26 mouse cellular contexts compared by ENCODE assay signal in the genomic region with DNA sequence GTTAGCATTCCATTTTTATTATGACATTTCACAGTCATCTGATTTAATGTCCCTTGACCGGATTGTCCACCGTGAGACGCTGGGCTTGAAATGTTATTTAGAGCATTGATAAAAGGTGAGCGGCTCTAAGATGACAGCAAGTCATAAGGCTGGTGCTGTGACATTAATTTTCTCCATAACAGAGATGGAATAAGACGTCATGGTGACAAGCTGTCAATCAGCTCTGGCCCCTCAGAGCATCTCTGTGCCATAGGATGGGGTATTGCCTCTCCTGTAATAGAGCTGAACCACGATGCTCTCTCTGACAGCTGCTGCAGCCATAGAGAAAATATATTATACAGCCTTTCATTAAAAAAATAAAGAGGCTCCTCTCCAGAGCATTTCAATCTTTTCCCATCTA.
DNase-seq lines count a peak whose midpoint lies in the region; ATAC-seq and TF ChIP-seq lines count a peak whose summit lies in the region.
"Had no signal": no experiment of that assay in that cellular context is flagged by ENCODE, and none has a peak within 500 bp of the region (broad histone marks: within the 10 kb centered on the region; RNA-seq: fewer than 3 reads in every experiment).

No protein-coding gene starts in this region.

- 67% methylated on average over 6 of the region's 6 CpGs for WGBS in midbrain, embryonic 11.5 days
- 67% methylated on average over 6 of the region's 6 CpGs for WGBS in midbrain, embryonic 10.5 days
- WGBS in hindbrain, embryonic 12.5 days: 52% methylated on average over 6 of the region's 6 CpGs
- WGBS in hindbrain, postnatal 0 days: 53% methylated on average over 6 of the region's 6 CpGs
- 37% methylated on average over 6 of the region's 6 CpGs for WGBS in midbrain, postnatal 0 days
- WGBS in liver, embryonic 12.5 days (ENCODE audit: insufficient replicate concordance): 76% methylated on average over 6 of the region's 6 CpGs

- peaks cover 3% of the 10 kb centered on the region; the same call in 1 of the 2 replicates for H3K4me1 ChIP-seq in midbrain, embryonic 11.5 days (ENCODE audit: control insufficient read depth, insufficient read depth, low read length)
- H3K4me1 ChIP-seq in midbrain, embryonic 10.5 days: peaks cover 15% of the 10 kb centered on the region
- 0 out of 2 replicates have a peak, but pooled peaks cover 3% of the 10 kb centered on the region for H3K4me1 ChIP-seq in hindbrain, embryonic 12.5 days
- no peaks in the 10 kb centered on the region for H3K4me1 ChIP-seq in hindbrain, postnatal 0 days (ENCODE audit: insufficient read depth, low read length)
- H3K4me1 ChIP-seq in midbrain, postnatal 0 days (ENCODE audit: insufficient read depth, low read length): no peaks in the 10 kb centered on the region
- H3K4me1 ChIP-seq in liver, embryonic 12.5 days: no peaks in the 10 kb centered on the region
- H3K4me1 ChIP-seq: embryonic facial prominence, embryonic 15.5 days had no signal

- peak; percentile 65 for ATAC-seq in midbrain, embryonic 11.5 days (ENCODE audit: low FRiP score)
- ATAC-seq in hindbrain, embryonic 12.5 days (ENCODE audit: low FRiP score): peak; percentile 81
- ATAC-seq in hindbrain, postnatal 0 days: peak; percentile 39; the same call in 1 of the 2 replicates
- ATAC-seq in midbrain, postnatal 0 days (ENCODE audit: low FRiP score): no peak
- ATAC-seq in liver, embryonic 12.5 days: no peak
- ATAC-seq: Patski had no signal

- no peak overlapping the region for H3K9ac ChIP-seq in midbrain, embryonic 11.5 days (ENCODE audit: low read length)
- H3K9ac ChIP-seq in hindbrain, embryonic 12.5 days: no peak overlapping the region
- H3K9ac ChIP-seq in hindbrain, postnatal 0 days (replicated peaks; ENCODE audit: low read length): no peak overlapping the region
- no peak overlapping the region for H3K9ac ChIP-seq in midbrain, postnatal 0 days (replicated peaks; ENCODE audit: low read length, poor library complexity, severe bottlenecking)
- no peak overlapping the region for H3K9ac ChIP-seq in liver, embryonic 12.5 days
- H3K9ac ChIP-seq: embryonic facial prominence, embryonic 15.5 days; liver, embryonic 14.5 days; lung, embryonic 14.5 days had no signal

- H3K36me3 ChIP-seq in midbrain, embryonic 11.5 days (ENCODE audit: control insufficient read depth, insufficient read depth, low read length): no peaks in the 10 kb centered on the region
- H3K36me3 ChIP-seq in midbrain, embryonic 10.5 days: no peaks in the 10 kb centered on the region
- H3K36me3 ChIP-seq in hindbrain, embryonic 12.5 days: no peaks in the 10 kb centered on the region
- no peaks in the 10 kb centered on the region for H3K36me3 ChIP-seq in hindbrain, postnatal 0 days (ENCODE audit: insufficient read depth, low read length)
- no peaks in the 10 kb centered on the region for H3K36me3 ChIP-seq in midbrain, postnatal 0 days (ENCODE audit: insufficient read depth, low read length)
- H3K36me3 ChIP-seq in liver, embryonic 12.5 days: no peaks in the 10 kb centered on the region
- H3K36me3 ChIP-seq: embryonic facial prominence, embryonic 15.5 days; G1E had no signal

- no peak overlapping the region for H3K4me2 ChIP-seq in midbrain, embryonic 11.5 days
- H3K4me2 ChIP-seq in hindbrain, embryonic 12.5 days (replicated peaks): no peak overlapping the region
- no peak overlapping the region for H3K4me2 ChIP-seq in hindbrain, postnatal 0 days (ENCODE audit: low read depth, low read length)
- H3K4me2 ChIP-seq in midbrain, postnatal 0 days (ENCODE audit: low read depth, low read length, poor library complexity, severe bottlenecking): 0 out of 2 replicates have a peak overlapping the region, but pooled peaks have one; percentile 4
- H3K4me2 ChIP-seq in liver, embryonic 12.5 days: no peak overlapping the region
- H3K4me2 ChIP-seq: embryonic facial prominence, embryonic 15.5 days; heart, embryonic 11.5 days; lung, embryonic 14.5 days had no signal

- no peak overlapping the region for H3K27ac ChIP-seq in midbrain, embryonic 11.5 days (ENCODE audit: low read depth, low read length)
- H3K27ac ChIP-seq in midbrain, embryonic 10.5 days (replicated peaks): no peak overlapping the region; the same call in 1 of the 2 replicates
- H3K27ac ChIP-seq in hindbrain, embryonic 12.5 days: peak overlapping the region; percentile 14; the same call in 1 of the 2 replicates
- H3K27ac ChIP-seq in hindbrain, postnatal 0 days: no peak overlapping the region
- H3K27ac ChIP-seq in midbrain, postnatal 0 days (ENCODE audit: low read depth, low read length): no peak overlapping the region
- H3K27ac ChIP-seq in liver, embryonic 12.5 days: no peak overlapping the region
- H3K27ac ChIP-seq: embryonic facial prominence, embryonic 15.5 days; left cerebral cortex, adult 2 months; liver, embryonic 14.5 days had no signal

- H3K27me3 ChIP-seq in midbrain, embryonic 11.5 days (ENCODE audit: control insufficient read depth, insufficient read depth, low read length): peaks cover 10% of the 10 kb centered on the region
- peaks cover 70% of the 10 kb centered on the region for H3K27me3 ChIP-seq in midbrain, embryonic 10.5 days (ENCODE audit: low read depth, poor library complexity, severe bottlenecking)
- H3K27me3 ChIP-seq in hindbrain, embryonic 12.5 days: no peaks in the 10 kb centered on the region
- H3K27me3 ChIP-seq in hindbrain, postnatal 0 days (ENCODE audit: insufficient read depth, low read length): no peaks in the 10 kb centered on the region
- no peaks in the 10 kb centered on the region for H3K27me3 ChIP-seq in midbrain, postnatal 0 days (ENCODE audit: insufficient read depth, low read length)
- H3K27me3 ChIP-seq in liver, embryonic 12.5 days (replicated peaks): no peaks in the 10 kb centered on the region
- H3K27me3 ChIP-seq: CH12.LX; embryonic facial prominence, embryonic 15.5 days had no signal

- no peak overlapping the region for H3K4me3 ChIP-seq in midbrain, embryonic 11.5 days (ENCODE audit: low read depth, low read length)
- no peak overlapping the region for H3K4me3 ChIP-seq in midbrain, embryonic 10.5 days
- no peak overlapping the region for H3K4me3 ChIP-seq in hindbrain, embryonic 12.5 days
- no peak overlapping the region for H3K4me3 ChIP-seq in hindbrain, postnatal 0 days (ENCODE audit: low read length)
- H3K4me3 ChIP-seq in midbrain, postnatal 0 days (ENCODE audit: low read depth, low read length): no peak overlapping the region
- no peak overlapping the region for H3K4me3 ChIP-seq in liver, embryonic 12.5 days
- H3K4me3 ChIP-seq: embryonic facial prominence, embryonic 15.5 days; left cerebral cortex, adult 2 months had no signal

- peak; percentile 81 for DNase-seq in midbrain, embryonic 11.5 days (ENCODE audit: low spot score, missing footprints)
- no peak for DNase-seq in midbrain, embryonic 10.5 days (ENCODE audit: low spot score)
- no peak for DNase-seq in hindbrain, postnatal 0 days (ENCODE audit: low spot score)
- no peak for DNase-seq in midbrain, postnatal 0 days (ENCODE audit: low spot score)
- no peak for DNase-seq in layer of hippocampus, adult 18-20 months (ENCODE audit: low spot score in 2 of 2)
- DNase-seq in spleen, postnatal 36 days (ENCODE audit: low spot score in 2 of 2): no peak
- DNase-seq: adrenal gland, postnatal 36 days; B cell, adult 2 months; cerebellum, adult 18-20 months; cerebellum, postnatal 25 days; gastrocnemius, postnatal 14 days; heart, adult 11 months; kidney, adult 11 months; kidney, postnatal 4 days; lung, embryonic 14.5 days; right cerebral cortex, postnatal 14 days; thymus, postnatal 14 days had no signal

- TF ChIP-seq CTCF in hindbrain, postnatal 0 days (IDR thresholded peaks at IDR 0.05; ENCODE audit: low read depth): no peak
- TF ChIP-seq CTCF in midbrain, postnatal 0 days (IDR thresholded peaks at IDR 0.05): no peak

- no peaks in the 10 kb centered on the region for H3K9me3 ChIP-seq in midbrain, embryonic 11.5 days (ENCODE audit: control insufficient read depth, low read length)
- no peaks in the 10 kb centered on the region for H3K9me3 ChIP-seq in midbrain, embryonic 10.5 days (replicated peaks)
- no peaks in the 10 kb centered on the region for H3K9me3 ChIP-seq in hindbrain, embryonic 12.5 days (replicated peaks)
- no peaks in the 10 kb centered on the region for H3K9me3 ChIP-seq in hindbrain, postnatal 0 days (ENCODE audit: low read length)
- no peaks in the 10 kb centered on the region for H3K9me3 ChIP-seq in midbrain, postnatal 0 days (ENCODE audit: low read length)
- no peaks in the 10 kb centered on the region for H3K9me3 ChIP-seq in liver, embryonic 12.5 days (replicated peaks)
- H3K9me3 ChIP-seq: embryonic facial prominence, embryonic 15.5 days; G1E had no signal

Comparison
In these comparisons a context has a peak if more than half of its experiments do, and no peak if none do; other contexts are left out.
1. ATAC-seq: peak in midbrain, embryonic 11.5 days (single experiment), hindbrain, embryonic 12.5 days (single experiment) and hindbrain, postnatal 0 days (single experiment); none in midbrain, postnatal 0 days (single experiment) and liver, embryonic 12.5 days (single experiment).